Mouse (Mus musculus) cerebellum, adult 2 months (tissue): ENCODE measurements around the gene Fbxl13. TPM values are rescaled to one million over a fixed set of nuclear protein-coding genes. Genes with fewer than 3 reads are reported as not detected.

Experiments
- DNase-seq, 2 experiments: peaks; one replicate each; pipeline ENCODE4 v3.0.0; 2021
- H3K27ac ChIP-seq: fragments of 200-500 bp; 2 replicates; pipeline ENCODE4 v1.5.1; 2012; ENCODE audit warnings: low read length, control low read depth, inconsistent platforms; ENCODE audit not compliant: insufficient read depth
- H3K27me3 ChIP-seq: fragments of 200-500 bp; 2 replicates; pipeline ENCODE4 v1.6.1; 2012; ENCODE audit warnings: inconsistent platforms, mild to moderate bottlenecking, low read length, moderate library complexity; ENCODE audit not compliant: control insufficient read depth, insufficient read depth
- H3K4me1 ChIP-seq: fragments of 200-500 bp; 2 replicates; pipeline ENCODE4 v1.6.1; 2011; ENCODE audit warnings: low read length; ENCODE audit not compliant: control insufficient read depth, insufficient read depth
- H3K4me3 ChIP-seq: fragments of 200-500 bp; replicated peaks from 2 replicates; pipeline ENCODE3; 2011; ENCODE audit warnings: mild to moderate bottlenecking, low read depth, low read length, control low read depth; ENCODE audit not compliant: insufficient read depth
- CTCF ChIP-seq: fragments of 200-500 bp; IDR thresholded peaks from 2 replicates; pipeline ENCODE4 v1.5.1; 2011; ENCODE audit warnings: low read depth, mild to moderate bottlenecking, control low read depth, low read length, moderate library complexity, borderline replicate concordance; ENCODE audit not compliant: insufficient read depth
- POLR2A ChIP-seq: fragments of 200-500 bp; IDR thresholded peaks from 2 replicates; pipeline ENCODE4 v1.6.1; 2011; ENCODE audit warnings: low read length, control low read depth, borderline replicate concordance; ENCODE audit not compliant: insufficient read depth
- WGBS: fragments of 180-500 bp; shearing (Covaris S2); methylation state at CpG from one replicate; pipeline ENCODE4 v1.1.7; 2018; 5-methylcytosine and 5-hydroxymethylcytosine counted together
- polyA plus RNA-seq: library from polyadenylated mRNA; depleted of rRNA; stranded (reverse); fragments of >200 nt; gene quantifications from 2 replicates; pipeline ENCODE4 v1.2.3, GENCODE M21; 2012

Fbxl13 gene
- polyA plus RNA-seq, 1 experiment, result 0.21 TPM

DNA sequence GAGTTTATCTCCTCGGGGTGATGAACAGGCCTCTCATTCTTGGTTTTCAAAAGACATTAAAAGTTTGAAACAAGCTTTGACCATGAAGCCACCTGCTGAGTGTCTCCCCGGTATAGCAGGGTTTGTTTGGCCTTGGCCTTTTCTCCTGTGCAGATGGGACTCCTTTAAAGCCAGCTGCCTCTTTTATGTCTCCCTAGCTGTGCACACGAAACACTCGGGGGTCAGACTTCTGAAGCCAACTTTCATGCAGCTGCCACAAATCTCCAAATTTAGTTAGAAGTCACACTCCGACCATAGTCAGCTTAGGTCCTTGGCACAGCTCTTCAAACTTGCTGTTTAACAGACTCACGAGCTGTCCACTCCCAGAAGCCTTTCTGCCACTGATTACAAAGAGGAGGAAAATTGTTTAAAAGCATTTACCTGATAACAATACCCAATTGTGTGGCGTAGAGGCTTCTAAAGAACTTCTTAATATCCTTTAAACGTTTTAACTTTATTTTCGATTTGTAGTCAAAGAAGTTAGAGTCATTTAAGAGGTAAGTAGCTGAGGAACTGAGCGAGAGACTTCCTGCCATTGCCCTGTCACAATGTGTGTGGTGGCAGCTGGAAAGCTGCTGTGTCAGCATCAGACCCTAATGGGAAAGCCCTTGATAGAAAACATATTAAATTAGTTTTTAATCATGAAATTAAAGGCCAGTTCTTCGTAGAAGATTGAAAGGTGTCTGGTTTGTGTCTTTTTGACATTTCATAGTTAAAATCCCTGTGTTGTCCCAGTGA lies 162.8 kb downstream of the Fbxl13 start:
- DNase-seq, result no peak
- TF ChIP-seq POLR2A (no peak), CTCF (no peak)
- Histone ChIP-seq H3K4me3 (no peak overlapping the region), H3K4me1 (peaks cover 3% of the 10 kb centered on the region; the same call in 1 of the 2 replicates), H3K27me3 (no peaks in the 10 kb centered on the region), H3K27ac (no peak overlapping the region)
- WGBS, result 47% methylated on average over 11 of the region's 11 CpGs

DNA sequence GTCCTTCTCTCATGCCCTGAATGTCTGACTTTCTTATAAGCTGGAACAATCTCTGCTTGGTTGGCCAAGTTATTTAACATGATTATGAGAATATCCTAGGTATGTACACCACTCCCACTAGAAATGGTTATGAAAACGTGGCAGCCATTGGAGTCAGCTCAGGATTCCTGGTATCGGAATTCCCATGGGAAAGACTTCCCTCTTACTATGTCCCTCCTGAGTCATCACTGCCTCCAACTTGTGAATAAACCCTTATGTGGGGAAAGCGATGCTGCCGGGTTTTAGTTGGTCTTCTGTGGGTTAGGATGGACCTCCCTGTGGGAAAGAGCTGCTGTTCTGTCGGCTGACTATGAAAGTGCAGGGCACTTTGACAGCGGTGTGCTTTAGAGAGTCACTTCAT lies 163.9 kb downstream of the Fbxl13 start:
- 75% methylated on average over 6 of the region's 6 CpGs for WGBS
- H3K27me3 ChIP-seq, result no peaks in the 10 kb centered on the region
- no peak for DNase-seq
- H3K4me3 ChIP-seq, result no peak overlapping the region
- no peak overlapping the region for H3K27ac ChIP-seq
- no peaks in the 10 kb centered on the region for H3K4me1 ChIP-seq
- TF ChIP-seq POLR2A (no peak), CTCF (no peak)

DNA sequence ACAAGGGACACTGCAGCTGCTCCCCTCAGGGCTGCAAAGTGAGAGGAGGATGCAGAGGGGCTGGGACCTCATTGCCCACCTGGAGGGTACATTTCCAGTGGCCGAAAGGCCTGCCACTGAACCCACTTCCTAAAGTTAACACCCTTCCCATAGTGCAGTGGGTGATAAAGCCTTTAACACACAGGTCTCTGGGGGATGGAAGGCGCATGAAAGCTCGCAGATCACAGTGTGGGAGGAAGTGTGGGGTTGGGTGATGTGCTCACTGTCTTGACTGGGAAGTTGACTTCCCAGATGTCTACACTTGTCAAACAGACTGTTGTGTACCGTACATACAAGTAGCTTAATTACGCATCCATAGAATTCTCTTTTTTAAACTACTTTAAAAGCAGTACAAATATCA lies 165.7 kb downstream of the Fbxl13 start:
- TF ChIP-seq POLR2A (no peak), CTCF (no peak)
- Histone ChIP-seq H3K27ac (no peak overlapping the region), H3K27me3 (no peaks in the 10 kb centered on the region), H3K4me3 (no peak overlapping the region), H3K4me1 (no peaks in the 10 kb centered on the region)
- WGBS, result 94% methylated on average over 5 of the region's 5 CpGs
- DNase-seq, result no peak

DNA sequence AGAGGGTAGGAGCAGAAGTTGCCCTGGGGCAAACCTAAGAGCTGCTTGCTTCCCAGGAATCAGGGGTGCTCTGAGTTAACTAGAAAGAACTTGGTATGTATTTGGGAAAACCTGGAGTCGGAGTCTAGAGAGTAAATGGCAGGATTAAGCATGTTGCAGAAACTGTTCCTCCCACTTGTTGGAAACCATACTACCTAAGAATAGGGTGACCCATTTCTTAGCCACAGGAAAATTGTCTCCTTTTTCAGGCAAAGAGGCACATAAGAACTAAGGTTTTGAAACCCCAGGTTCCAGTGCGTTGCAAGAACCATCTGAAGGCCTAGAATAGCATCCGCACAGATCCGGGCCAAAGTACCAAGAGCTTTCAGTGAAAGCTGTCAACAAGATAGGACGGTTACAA lies 167.0 kb downstream of the Fbxl13 start:
- 97% methylated on average over 5 of the region's 5 CpGs for WGBS
- no peak overlapping the region for H3K27ac ChIP-seq
- no peaks in the 10 kb centered on the region for H3K27me3 ChIP-seq
- DNase-seq, result no peak
- no peak for TF ChIP-seq POLR2A
- no peak for TF ChIP-seq CTCF
- H3K4me1 ChIP-seq, result no peaks in the 10 kb centered on the region
- no peak overlapping the region for H3K4me3 ChIP-seq

DNA sequence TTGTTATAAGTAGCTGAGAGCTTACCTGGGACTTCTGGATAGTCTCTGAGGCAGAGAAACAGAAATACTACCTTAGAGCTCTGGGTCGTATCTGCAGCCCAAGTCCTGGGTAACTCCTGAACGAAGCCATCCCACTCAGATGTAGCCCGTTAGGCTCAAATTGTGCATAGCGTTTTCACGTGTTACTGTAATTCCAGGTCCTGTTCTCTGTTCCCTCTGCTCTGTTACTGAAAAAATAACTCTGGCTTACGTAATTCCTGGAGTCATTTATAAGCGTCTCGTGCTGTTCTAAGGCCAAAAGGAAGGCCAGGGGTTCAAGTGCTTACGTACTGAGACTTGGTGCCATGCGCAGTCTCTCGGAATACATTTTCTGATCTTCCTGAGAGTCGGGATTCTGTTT lies 177.3 kb downstream of the Fbxl13 start:
- no peaks in the 10 kb centered on the region for H3K27me3 ChIP-seq
- H3K27ac ChIP-seq, result no peak overlapping the region
- 94% methylated on average over 12 of the region's 12 CpGs for WGBS
- H3K4me1 ChIP-seq, result no peaks in the 10 kb centered on the region
- TF ChIP-seq POLR2A, result no peak
- H3K4me3 ChIP-seq, result no peak overlapping the region
- DNase-seq, result no peak

DNA sequence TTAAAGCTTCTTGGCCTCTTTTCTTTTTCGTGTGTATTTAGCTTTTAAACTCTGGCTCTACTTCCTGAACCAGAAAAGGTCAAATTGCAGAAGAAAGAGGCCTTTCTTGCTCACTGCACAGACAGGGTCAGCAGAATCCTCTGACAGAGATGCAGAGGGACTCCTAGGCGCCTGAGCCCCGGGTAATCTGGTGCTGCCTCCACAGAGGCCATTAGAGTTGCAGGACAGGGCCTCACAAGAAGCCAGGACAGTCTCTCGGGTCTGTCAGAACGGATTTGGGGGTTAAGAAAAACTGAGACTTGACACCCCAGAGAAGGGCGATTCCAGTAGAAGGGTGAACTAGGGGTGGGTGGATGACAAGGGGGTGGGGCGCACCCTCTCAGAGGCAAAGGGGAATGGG lies 178.0 kb downstream of the Fbxl13 start:
- 80% methylated on average over 7 of the region's 7 CpGs for WGBS
- Histone ChIP-seq H3K27me3 (no peaks in the 10 kb centered on the region), H3K27ac (no peak overlapping the region), H3K4me1 (no peaks in the 10 kb centered on the region), H3K4me3 (no peak overlapping the region)
- TF ChIP-seq CTCF, result no peak
- no peak for TF ChIP-seq POLR2A
- DNase-seq, result no peak

DNA sequence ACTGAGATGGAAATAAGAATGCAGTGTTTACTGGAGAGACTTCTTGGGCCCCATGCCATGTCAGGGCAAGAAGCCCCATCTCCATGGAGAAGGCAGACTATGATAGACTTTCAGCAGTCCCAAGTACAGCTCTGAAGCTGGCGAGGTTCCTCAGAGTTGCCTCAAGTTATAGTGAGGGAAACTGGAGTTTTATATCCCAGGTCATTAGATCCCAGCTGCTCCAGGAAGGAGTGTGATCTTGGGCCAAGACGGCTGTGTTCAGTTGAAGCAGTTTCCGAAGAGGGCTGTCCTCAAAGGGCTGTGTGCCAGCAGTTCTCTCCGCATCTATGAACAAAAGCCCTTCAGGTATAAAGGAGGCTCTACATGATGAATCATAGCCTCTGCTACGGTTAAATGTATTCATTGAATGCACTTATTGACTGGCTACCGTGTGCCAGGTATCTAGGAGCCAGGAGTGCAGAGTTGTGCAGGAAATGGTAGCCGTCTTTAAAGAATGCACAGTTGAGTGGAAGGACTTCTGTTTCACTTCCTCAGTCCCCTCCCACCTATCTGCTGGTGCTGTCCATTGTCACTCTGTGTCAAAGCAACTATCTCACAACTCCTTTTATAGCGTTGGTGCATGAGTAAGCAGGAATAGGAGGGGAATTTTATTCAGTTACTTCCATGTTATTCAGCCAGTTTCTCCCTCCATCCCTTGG lies 204.5 kb downstream of the Fbxl13 start:
- H3K27ac ChIP-seq, result no peak overlapping the region
- DNase-seq, result peak in 1 of 2 experiments; percentile 22
- TF ChIP-seq POLR2A, result no peak
- TF ChIP-seq CTCF, result no peak
- WGBS, result 22% methylated on average over 8 of the region's 8 CpGs
- H3K4me1 ChIP-seq, result no peaks in the 10 kb centered on the region
- no peak overlapping the region for H3K4me3 ChIP-seq
- no peaks in the 10 kb centered on the region; the same call in 1 of the 2 replicates for H3K27me3 ChIP-seq

DNA sequence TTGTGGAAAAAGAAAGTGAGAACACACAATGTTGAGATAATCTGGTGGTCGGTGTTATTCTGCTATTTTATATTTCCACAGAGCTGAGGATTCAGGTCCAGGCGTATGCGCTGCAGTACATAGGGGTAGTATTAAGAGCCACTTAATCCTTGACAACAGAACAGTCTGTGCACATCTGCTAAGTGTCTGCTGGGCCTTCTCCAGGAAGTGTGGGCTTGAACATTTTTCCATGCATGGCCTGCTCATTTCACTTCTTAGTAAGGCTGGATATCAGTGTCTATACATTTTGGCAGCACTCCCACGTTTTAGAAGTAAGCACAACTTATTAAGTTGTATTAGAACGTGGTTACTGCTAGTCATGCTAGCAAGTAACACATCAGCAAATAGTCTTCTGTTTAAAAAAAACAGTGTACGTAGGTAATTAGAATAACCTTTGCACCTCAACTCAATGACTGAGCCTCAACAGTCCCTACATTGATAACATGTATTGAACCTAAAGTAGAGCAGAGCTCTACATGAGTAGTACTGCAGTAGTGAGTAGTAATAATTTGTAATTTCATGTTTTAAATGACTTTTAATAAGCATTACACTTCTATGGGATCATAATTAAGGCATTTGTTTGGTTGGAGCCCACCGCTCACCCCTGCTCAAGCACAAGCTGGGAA lies 205.9 kb downstream of the Fbxl13 start:
- 84% methylated on average over 7 of the region's 7 CpGs for WGBS
- H3K27me3 ChIP-seq, result no peaks in the 10 kb centered on the region; the same call in 1 of the 2 replicates
- no peak overlapping the region for H3K27ac ChIP-seq
- H3K4me1 ChIP-seq, result 0 out of 2 replicates have a peak, but pooled peaks cover 2% of the 10 kb centered on the region
- no peak for TF ChIP-seq CTCF
- TF ChIP-seq POLR2A, result no peak
- no peak overlapping the region for H3K4me3 ChIP-seq
- no peak for DNase-seq
